Mouse (Mus musculus) olfactory bulb, adult 2 months (tissue): ENCODE results near the gene Clptm1.

ENCODE experiments used
- CTCF ChIP-seq: fragments of 200-500 bp; IDR thresholded peaks from 2 replicates; pipeline ENCODE4 v1.5.1; 2012; ENCODE audit warnings: low read depth, mild to moderate bottlenecking, low read length, moderate library complexity; ENCODE audit not compliant: insufficient read depth
- POLR2A ChIP-seq: fragments of 200-500 bp; IDR thresholded peaks from 2 replicates; pipeline ENCODE4 v1.6.1; 2012; ENCODE audit warnings: mild to moderate bottlenecking, low read depth, low read length, moderate library complexity; ENCODE audit not compliant: insufficient read depth

GRCm38 (mm10) chr7:19600562-19600961 lies 64.3 kb downstream of the Clptm1 start:
- no peak for TF ChIP-seq POLR2A
- no peak for TF ChIP-seq CTCF
